ENCODE assay signal across 14 mouse cellular contexts in the genomic region with DNA sequence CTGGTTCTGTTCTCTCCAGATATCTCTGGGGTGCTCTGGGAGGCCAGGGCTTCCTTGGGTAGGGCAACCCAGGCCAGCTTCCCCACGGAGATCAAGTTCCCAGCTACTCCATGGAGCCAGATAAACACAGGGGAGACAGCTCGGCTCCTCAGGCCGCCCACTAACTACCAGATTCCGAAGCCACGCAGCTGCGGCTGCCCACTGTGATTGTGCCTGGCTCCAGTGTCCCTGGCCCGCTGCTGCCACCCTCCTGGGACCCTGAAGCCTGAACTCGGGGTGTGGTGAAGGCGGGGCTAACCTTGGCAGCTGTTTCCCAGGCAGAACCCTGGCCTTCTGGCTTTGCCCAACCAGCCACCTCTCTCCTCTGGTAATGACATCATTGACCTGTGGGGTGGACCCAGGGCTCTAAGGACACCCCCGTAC.
DNase-seq lines count a peak whose midpoint lies in the region; ATAC-seq and TF ChIP-seq lines count a peak whose summit lies in the region.
"Had no signal": no experiment of that assay in that cellular context is flagged by ENCODE, and none has a peak within 500 bp of the region (broad histone marks: within the 10 kb centered on the region; RNA-seq: fewer than 3 reads in every experiment).

No protein-coding gene starts in this region.

- H3K9me3 ChIP-seq in kidney, embryonic 14.5 days (ENCODE audit: control insufficient read depth, low read length): no peaks in the 10 kb centered on the region
- no peaks in the 10 kb centered on the region for H3K9me3 ChIP-seq in embryonic facial prominence, embryonic 10.5 days
- H3K9me3 ChIP-seq in limb, embryonic 14.5 days (ENCODE audit: control insufficient read depth, low read length): no peaks in the 10 kb centered on the region
- H3K9me3 ChIP-seq: midbrain, embryonic 13.5 days; neural tube, embryonic 13.5 days; stomach, embryonic 15.5 days had no signal

- H3K4me3 ChIP-seq in kidney, embryonic 14.5 days (ENCODE audit: low read length): no peak overlapping the region
- no peak overlapping the region; the same call in 1 of the 2 replicates for H3K4me3 ChIP-seq in embryonic facial prominence, embryonic 10.5 days
- no peak overlapping the region for H3K4me3 ChIP-seq in limb, embryonic 14.5 days (replicated peaks; ENCODE audit: low read length)
- H3K4me3 ChIP-seq: erythroblast, embryonic 14.5 days; midbrain, embryonic 13.5 days; neural tube, embryonic 13.5 days; stomach, embryonic 15.5 days had no signal

- H3K9ac ChIP-seq in kidney, embryonic 14.5 days (ENCODE audit: low read depth, low read length): no peak overlapping the region
- 0 out of 2 replicates have a peak overlapping the region, but pooled peaks have one; percentile 25 for H3K9ac ChIP-seq in limb, embryonic 14.5 days (ENCODE audit: low read depth, low read length, severe bottlenecking)
- H3K9ac ChIP-seq: midbrain, embryonic 13.5 days; neural tube, embryonic 13.5 days; stomach, embryonic 15.5 days had no signal

- H3K27ac ChIP-seq in kidney, embryonic 14.5 days (ENCODE audit: low read depth, low read length): peak overlapping the region; percentile 52; the same call in 1 of the 2 replicates
- H3K27ac ChIP-seq in embryonic facial prominence, embryonic 10.5 days (replicated peaks): peak overlapping the region; percentile 85
- 0 out of 2 replicates have a peak overlapping the region, but pooled peaks have one; percentile 4 for H3K27ac ChIP-seq in limb, embryonic 14.5 days (replicated peaks; ENCODE audit: low read depth, low read length)
- H3K27ac ChIP-seq: midbrain, embryonic 13.5 days; neural tube, embryonic 13.5 days; stomach, embryonic 15.5 days had no signal

- no peak overlapping the region for H3K4me2 ChIP-seq in kidney, embryonic 14.5 days (replicated peaks; ENCODE audit: low read depth, low read length)
- no peak overlapping the region for H3K4me2 ChIP-seq in limb, embryonic 14.5 days (replicated peaks; ENCODE audit: low read depth, low read length, severe bottlenecking)
- H3K4me2 ChIP-seq: midbrain, embryonic 13.5 days; neural tube, embryonic 13.5 days; stomach, embryonic 15.5 days had no signal

- H3K27me3 ChIP-seq in kidney, embryonic 14.5 days (ENCODE audit: control insufficient read depth, insufficient read depth, low read length): no peaks in the 10 kb centered on the region
- H3K27me3 ChIP-seq in embryonic facial prominence, embryonic 10.5 days (replicated peaks; ENCODE audit: low read depth, poor library complexity, severe bottlenecking): no peaks in the 10 kb centered on the region
- no peaks in the 10 kb centered on the region for H3K27me3 ChIP-seq in limb, embryonic 14.5 days (ENCODE audit: control insufficient read depth, insufficient read depth, low read length)
- H3K27me3 ChIP-seq: midbrain, embryonic 13.5 days; neural tube, embryonic 13.5 days; stomach, embryonic 15.5 days had no signal

- DNase-seq in kidney, postnatal 4 days: no peak
- DNase-seq in adrenal gland, adult 2 months: peak; percentile 82
- no peak for DNase-seq in embryonic facial prominence, embryonic 10.5 days (ENCODE audit: low spot score)
- no peak for DNase-seq in limb, embryonic 14.5 days (ENCODE audit: low spot score)
- no peak for DNase-seq in cerebellum, adult 9-11 months
- DNase-seq in layer of hippocampus, adult 18-20 months (ENCODE audit: low spot score in 2 of 2): no peak
- DNase-seq: cerebellum, postnatal 25 days; layer of hippocampus, adult 9-11 months; right cerebral cortex, postnatal 25 days had no signal

- no peak for TF ChIP-seq POLR2A in limb, embryonic 14.5 days (IDR thresholded peaks at IDR 0.05; ENCODE audit: borderline replicate concordance, extremely low read depth, insufficient read depth, insufficient read length)

- peak; percentile 55 for ATAC-seq in kidney, embryonic 14.5 days (ENCODE audit: low FRiP score, low TSS enrichment)
- ATAC-seq in limb, embryonic 14.5 days (ENCODE audit: low FRiP score, low read depth): no peak
- ATAC-seq: midbrain, embryonic 13.5 days had no signal

- H3K4me1 ChIP-seq in kidney, embryonic 14.5 days (ENCODE audit: control insufficient read depth, insufficient read depth, low read length): peaks cover 42% of the 10 kb centered on the region
- peaks cover 58% of the 10 kb centered on the region for H3K4me1 ChIP-seq in embryonic facial prominence, embryonic 10.5 days
- H3K4me1 ChIP-seq in limb, embryonic 14.5 days (ENCODE audit: control insufficient read depth, insufficient read depth, low read length): peaks cover 32% of the 10 kb centered on the region

- H3K36me3 ChIP-seq in kidney, embryonic 14.5 days (ENCODE audit: control insufficient read depth, insufficient read depth, low read length): no peaks in the 10 kb centered on the region
- no peaks in the 10 kb centered on the region for H3K36me3 ChIP-seq in embryonic facial prominence, embryonic 10.5 days (replicated peaks)
- H3K36me3 ChIP-seq in limb, embryonic 14.5 days (ENCODE audit: control insufficient read depth, insufficient read depth, low read length): no peaks in the 10 kb centered on the region
- H3K36me3 ChIP-seq: midbrain, embryonic 13.5 days; neural tube, embryonic 13.5 days; stomach, embryonic 15.5 days had no signal

- 27% methylated on average over 10 of the region's 10 CpGs for WGBS in kidney, embryonic 14.5 days
- WGBS in embryonic facial prominence, embryonic 10.5 days: 41% methylated on average over 10 of the region's 10 CpGs
- WGBS in limb, embryonic 14.5 days: 26% methylated on average over 8 of the region's 10 CpGs

Comparison
In these comparisons a context has a peak if more than half of its experiments do, and no peak if none do; other contexts are left out.
1. H3K27ac ChIP-seq: peak in every context shown above with its lines; median percentile 85 in embryonic facial prominence, embryonic 10.5 days; 52 in kidney, embryonic 14.5 days; 4 in limb, embryonic 14.5 days.